Mouse (Mus musculus) activated CD4-positive, CD25-positive, alpha-beta regulatory T cell, adult 9 weeks (primary cell): ENCODE data around the gene Pop4. TPM values are rescaled to one million over a fixed set of nuclear protein-coding genes. Genes with fewer than 3 reads are reported as not detected.

ENCODE experiments used
- polyA plus RNA-seq: library from polyadenylated mRNA; unstranded; fragments of 100-300 nt; shearing (Covaris generic); gene quantifications from one replicate; pipeline ENCODE4 v1.2.1, GENCODE M21; 2017

Gene Pop4
- polyA plus RNA-seq, result 34.6 TPM

GRCm38 (mm10) chr7:38270703-38271510 lies at the start of gene Pop4:
Gene Pop4 (minus strand): TSS chr7:38271423.

DNA sequence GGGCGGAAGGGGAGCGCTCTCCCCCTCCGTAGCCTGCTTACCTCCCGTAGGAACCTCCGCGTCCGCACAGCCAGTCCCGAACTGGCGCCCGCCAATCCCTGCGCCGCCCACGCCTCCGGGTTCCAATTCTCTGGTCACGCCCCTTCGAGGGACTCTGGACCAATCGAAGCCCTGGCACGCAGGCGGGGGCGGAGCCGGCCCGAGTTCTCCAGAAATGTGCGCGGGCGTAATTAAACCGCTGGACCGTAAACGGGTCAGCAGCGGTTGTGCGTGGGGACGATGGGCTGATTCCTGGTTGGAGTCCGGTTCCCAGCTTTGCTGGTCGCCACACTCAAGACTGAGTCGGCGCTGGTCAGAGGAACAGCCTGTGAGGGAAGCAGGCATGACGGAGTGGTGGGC lies 43.3 kb downstream of the Pop4 start, which contains the start of gene Plekhf1:
Gene Plekhf1, minus strand, starts transcription at position 117 of the 399 bp plus-strand sequence.

Other genes with a start within 250 kb of the Pop4 start
- gene Uri1, start 247.9 kb downstream of the Pop4 start, polyA plus RNA-seq, result 10.5 TPM
- gene Ccne1, start 163.9 kb downstream of the Pop4 start, polyA plus RNA-seq, result 2.6 TPM
- 146 TPM for gene 1600014C10Rik, start 88.2 kb downstream of the Pop4 start, polyA plus RNA-seq
- 0.70 TPM for gene Plekhf1, start 43.4 kb downstream of the Pop4 start, polyA plus RNA-seq